Mouse (Mus musculus) activated CD4-positive, CD25-positive, alpha-beta regulatory T cell, adult 4 months (primary cell): ENCODE measurements around the gene Sema7a. TPM values are rescaled to one million over a fixed set of nuclear protein-coding genes. Genes with fewer than 3 reads are reported as not detected.
A peak's percentile ranks its signal among the peaks of the same experiment; 100 is the strongest.

Experiments used
- ATAC-seq: one replicate; pipeline ENCODE4 v1.8.0; 2017
- polyA plus RNA-seq, 2 experiments: library from polyadenylated mRNA; unstranded; fragments of 100-300 nt; shearing (Covaris generic); gene quantifications; one replicate each; pipeline ENCODE4 v1.2.1; 2017

The Sema7a gene
- under 1 TPM; 0.16 to 0.55 TPM for polyA plus RNA-seq

- peak; percentile 75 for ATAC-seq
Observed at GRCm38 (mm10) chr9:57939431-57940348, at the start of gene Sema7a. Gene Sema7a, plus strand, starts transcription at chr9:57940112.

- ATAC-seq = no peak
Observed at GRCm38 (mm10) chr9:57900478-57900877, 39.4 kb upstream of the Sema7a start.

GRCm38 (mm10) chr9:57901197-57901596, 38.7 kb upstream of the Sema7a start:
- no peak for ATAC-seq

- ATAC-seq = no peak
Observed at GRCm38 (mm10) chr9:57901601-57902000, 38.3 kb upstream of the Sema7a start.

GRCm38 (mm10) chr9:57902132-57902531, 37.8 kb upstream of the Sema7a start:
- no peak for ATAC-seq

- ATAC-seq = no peak
Observed at GRCm38 (mm10) chr9:57903589-57904249, 36.2 kb upstream of the Sema7a start.

- ATAC-seq = no peak
Observed at GRCm38 (mm10) chr9:57904250-57904644, 35.7 kb upstream of the Sema7a start.

GRCm38 (mm10) chr9:57907206-57907605, 32.7 kb upstream of the Sema7a start:
- ATAC-seq = no peak

GRCm38 (mm10) chr9:57910254-57911160, 29.4 kb upstream of the Sema7a start, which contains the start of gene Ubl7:
Gene Ubl7, plus strand, starts transcription at chr9:57910979.
- ATAC-seq = peak; percentile 99

- no peak for ATAC-seq
Observed at GRCm38 (mm10) chr9:57912571-57912970, 27.3 kb upstream of the Sema7a start.

GRCm38 (mm10) chr9:57921491-57922060, 18.3 kb upstream of the Sema7a start:
- ATAC-seq = no peak

GRCm38 (mm10) chr9:57922381-57922780, 17.5 kb upstream of the Sema7a start:
- no peak for ATAC-seq

GRCm38 (mm10) chr9:57923046-57923445, 16.9 kb upstream of the Sema7a start:
- ATAC-seq = no peak

GRCm38 (mm10) chr9:57931166-57931767, 8.6 kb upstream of the Sema7a start:
- ATAC-seq = no peak

- no peak for ATAC-seq
Observed at GRCm38 (mm10) chr9:57932253-57932652, 7.7 kb upstream of the Sema7a start.

GRCm38 (mm10) chr9:57932831-57933602, 6.9 kb upstream of the Sema7a start:
- no peak for ATAC-seq

- ATAC-seq = no peak
Observed at GRCm38 (mm10) chr9:57935683-57936437, 4.1 kb upstream of the Sema7a start.

- ATAC-seq = no peak
Observed at GRCm38 (mm10) chr9:57937171-57937570, 2.7 kb upstream of the Sema7a start.

- no peak for ATAC-seq
Observed at GRCm38 (mm10) chr9:57937651-57938050, 2.3 kb upstream of the Sema7a start.
